Mouse (Mus musculus): ENCODE measurements at regions not wholly inside any gene's neighbourhood (a gene's known extent, or its start where the extent isn't known, plus 50 kb on each side); places are given as distances from the start of the nearest gene placed in this dataset.

DNA sequence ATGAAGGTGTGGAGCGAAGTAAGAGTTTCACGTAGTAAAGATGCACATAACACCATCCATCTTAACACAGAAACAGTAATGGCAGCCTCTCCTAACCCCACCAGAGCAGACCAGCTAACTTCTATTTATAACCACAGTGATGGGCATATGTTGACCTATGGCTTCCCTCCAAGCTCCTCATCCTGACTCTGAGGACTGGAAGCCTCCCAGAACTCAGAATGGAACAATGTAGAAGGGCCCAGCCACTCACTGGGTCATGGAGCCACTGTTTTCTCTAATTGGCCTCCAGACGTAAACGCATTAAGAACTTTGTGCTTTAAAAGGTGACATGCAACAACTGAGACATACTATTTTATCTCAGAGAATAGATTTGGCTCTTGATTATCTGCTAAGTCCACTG is 77.0 kb downstream of the Irs2 start:
- DNase-seq (ENCODE audit: low spot score) = no peak

DNA sequence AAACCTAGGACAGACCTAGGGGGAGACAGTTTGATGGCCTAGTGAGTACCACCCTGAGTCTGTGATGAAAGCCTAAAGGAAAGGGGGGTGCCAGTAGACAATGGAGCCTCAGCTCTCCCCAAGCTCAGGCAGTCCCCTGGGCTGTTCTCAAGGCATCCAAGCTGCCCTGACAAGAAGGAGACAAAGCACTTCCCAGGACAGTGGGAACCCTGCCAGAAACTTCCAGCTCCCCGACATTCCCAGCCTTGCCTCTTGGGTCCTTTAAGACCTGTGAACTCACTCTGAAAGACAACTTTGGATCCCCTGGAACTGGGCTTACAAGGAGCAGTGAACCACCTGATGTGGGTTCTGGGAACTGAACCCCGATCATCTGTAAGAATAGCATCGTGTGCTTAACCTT is 79.4 kb downstream of the Irs2 start:
- no peak for DNase-seq (ENCODE audit: low spot score)

DNA sequence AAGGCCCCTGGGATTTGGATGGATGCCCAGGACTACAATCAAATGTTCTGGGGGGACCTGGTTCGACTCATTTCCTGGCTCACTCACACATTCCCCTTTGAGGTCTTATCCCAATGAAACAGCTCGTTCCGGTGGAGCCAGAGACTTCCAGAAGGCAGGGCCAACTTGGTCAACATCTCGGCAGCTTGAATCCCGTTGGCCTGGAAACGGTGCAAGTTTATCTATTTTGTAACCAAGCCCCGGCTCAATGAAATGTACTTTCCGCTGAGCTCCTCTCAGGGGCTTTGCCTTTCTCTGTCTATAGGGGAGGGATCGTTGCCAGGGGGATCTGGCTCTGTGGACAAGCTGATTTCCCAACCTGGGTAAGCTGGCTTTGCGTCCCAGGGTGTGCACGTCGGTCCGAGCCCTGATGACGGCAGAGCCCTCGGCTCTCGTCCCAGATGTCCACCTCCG is 79.9 kb downstream of the Irs2 start:
- no peak for DNase-seq (ENCODE audit: low spot score)

DNA sequence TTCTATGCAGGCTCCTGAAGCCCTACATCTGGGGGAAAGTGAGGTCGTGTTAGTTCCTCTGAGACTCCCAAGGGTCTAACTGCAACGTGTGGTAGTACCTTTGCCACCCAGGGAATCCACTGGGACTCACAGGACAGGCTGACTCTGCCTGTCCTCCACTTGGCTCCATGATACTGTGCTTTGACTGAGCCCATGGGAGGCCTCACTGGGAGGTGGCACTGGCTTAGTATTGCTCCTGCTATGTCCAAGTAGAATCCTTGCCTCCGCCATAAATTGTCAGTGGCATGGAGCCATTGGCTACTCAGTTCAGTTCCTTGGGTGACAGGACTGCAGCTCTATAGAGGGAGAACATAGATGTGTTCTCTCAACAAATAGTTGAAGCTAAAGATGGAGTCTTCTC is 81.1 kb downstream of the Irs2 start:
- no peak for DNase-seq (ENCODE audit: low spot score)

DNA sequence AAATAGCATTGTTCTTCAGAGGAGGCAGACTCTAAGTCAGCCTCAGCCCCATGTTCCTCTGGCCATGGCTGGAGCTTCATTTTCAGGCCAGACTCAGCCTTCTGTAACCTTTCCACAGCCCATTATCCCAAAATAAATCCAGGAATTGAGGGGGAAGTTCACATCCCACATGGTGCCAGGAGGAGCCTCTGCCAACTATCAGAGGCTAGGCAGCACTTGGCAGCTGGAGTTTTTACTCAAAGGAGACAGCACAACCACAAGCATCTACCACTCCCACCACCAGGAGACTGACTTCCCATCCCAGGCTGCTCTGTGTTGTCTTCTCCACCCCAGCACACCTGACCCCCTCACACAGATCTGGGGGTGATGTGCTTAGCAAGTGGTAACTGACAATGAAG is 81.7 kb downstream of the Irs2 start:
- no peak for DNase-seq (ENCODE audit: low spot score)

DNA sequence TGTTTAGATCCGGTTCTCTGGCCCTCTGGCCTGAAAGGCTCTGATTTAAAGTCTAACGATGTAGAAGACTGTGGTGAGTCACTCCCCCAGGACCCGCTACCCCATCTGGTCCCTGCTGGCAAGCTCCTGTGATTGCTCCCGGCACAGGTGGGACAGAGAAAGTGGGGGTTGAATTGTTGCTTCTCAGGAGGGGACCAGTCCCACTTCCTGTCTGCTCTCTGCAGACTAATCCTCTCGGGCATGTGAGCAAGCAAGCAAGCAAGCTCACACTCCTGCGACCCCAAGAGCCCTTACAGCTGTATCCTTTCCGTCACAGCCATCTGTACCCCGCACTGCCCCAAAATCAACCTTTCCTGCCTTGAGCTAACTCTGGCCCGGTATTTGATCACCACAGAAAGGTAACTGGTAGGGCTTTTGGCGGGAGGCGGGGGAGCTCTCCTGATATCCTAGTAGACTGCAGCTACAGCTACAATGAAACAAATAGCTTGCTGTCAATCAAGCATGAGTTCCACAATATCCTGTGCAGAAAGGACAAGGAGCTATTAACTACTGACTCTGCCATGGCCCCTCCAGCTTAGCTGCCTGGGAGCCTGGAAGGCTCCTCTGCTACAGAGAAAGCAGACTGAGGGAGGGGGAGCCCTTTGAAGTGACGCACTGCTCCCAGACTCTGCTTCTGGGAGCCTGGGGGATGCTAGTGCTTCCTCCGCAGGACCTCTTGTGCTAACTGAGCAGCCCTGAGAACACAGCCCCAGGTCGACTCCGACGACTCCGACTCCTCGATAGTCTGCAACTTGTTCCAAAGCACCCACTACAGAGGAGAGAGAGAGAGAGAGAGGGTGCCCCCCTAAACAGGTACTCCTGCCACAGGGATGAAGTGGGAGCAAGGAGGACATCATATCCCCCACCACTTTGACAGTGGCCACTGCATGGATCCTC is 82.4 kb downstream of the Irs2 start:
- no peak for DNase-seq (ENCODE audit: low spot score)

DNA sequence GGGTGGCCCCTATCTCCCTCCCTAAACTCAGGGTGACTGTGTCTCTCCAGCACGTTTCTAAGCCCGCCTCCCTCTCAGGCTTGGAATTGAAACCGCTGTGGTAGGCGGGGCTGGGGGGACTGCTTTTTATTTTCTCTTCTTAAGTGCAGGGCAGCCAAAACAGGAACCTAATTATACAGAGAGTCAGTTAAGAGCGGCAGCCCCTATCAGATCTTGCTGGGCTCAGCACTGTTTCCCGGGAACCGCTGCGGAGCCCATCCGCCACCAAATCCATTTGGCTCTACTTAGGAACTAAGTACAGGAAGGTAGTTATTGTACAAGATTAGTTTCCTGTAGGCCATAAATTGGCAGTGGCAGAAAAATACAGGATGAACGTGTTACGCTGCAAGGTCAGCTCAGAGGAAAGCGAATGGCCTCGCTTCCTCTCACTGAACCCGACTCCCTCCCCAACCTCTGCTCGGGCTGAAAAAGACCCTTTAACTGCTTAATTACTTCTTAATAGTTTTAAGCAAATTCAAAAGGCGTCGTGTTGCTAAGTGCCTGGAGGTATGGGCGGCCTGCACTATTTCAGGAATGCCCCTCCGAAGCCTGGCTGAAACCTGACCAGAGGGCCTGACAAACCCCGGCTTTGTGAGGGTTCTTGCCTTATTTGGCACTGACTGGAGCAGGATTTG is 83.6 kb downstream of the Irs2 start:
- DNase-seq (ENCODE audit: low spot score) = peak; percentile 87

DNA sequence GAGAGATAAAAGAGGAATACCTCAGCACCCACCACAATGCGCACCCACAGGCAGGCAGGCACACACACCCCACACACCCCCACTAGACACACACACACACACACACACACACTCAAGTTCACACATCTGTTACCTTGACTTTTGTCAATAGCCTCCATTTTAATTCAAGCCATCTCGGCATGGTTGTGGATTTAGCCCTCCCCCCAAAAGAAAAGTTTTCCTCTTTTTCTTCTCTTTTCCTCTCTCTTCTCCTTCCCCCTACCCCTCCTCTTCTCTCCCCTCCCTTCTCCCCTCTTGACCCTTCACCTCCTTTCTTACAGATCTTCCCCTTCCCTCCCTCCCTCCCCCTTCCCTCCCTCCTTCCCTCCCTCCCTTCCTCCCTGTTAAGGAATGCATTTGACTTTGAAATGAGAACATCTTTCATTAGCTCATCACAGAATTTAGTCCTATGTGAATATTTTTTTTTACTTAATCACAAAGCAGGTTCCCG is 84.2 kb downstream of the Irs2 start:
- DNase-seq (ENCODE audit: low spot score) = no peak

DNA sequence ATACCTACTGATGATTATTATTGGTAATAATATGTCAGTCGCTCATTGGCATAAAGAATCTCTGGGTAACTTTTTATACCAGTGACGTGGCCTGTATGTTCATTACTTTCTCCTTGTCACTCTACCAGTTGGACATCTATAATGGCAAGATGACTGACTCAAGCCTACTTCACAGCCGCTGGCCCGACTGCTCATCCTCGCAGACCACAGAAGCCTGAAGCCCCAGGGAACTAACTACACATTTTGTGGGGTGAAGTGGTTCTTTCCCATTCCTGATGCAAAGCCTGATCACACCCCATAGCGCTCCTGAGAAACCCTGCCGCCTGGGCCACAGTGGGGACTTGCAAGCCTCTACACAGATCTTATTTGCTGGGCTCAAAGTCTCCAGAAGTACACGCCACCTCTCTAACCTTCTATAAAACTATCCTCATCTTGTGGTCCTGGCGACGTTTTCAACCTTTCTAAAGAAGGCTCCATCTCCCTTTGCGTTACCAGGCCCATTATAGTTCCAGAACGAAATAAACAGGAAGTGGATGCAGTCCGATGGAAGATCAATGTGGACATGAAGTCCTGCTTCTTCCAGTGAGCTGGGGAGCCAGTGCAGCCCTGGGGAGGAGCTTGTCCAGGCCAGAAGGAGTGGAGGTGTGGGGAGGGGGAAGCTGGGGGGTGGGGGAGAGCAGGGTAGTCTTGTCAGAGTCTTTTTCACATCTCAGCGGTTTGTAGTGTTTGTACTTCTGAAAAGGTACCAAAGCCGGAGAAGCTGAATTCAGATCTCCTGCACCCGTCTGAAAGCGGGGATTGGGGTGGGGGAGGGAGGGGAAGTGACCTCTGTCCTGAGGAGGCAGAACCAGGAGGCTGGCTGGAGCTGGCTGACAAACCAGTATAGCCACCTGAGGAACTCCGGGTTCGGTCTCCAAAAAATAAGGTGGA is 84.9 kb downstream of the Irs2 start:
- peak; percentile 86 for DNase-seq (ENCODE audit: low spot score)

DNA sequence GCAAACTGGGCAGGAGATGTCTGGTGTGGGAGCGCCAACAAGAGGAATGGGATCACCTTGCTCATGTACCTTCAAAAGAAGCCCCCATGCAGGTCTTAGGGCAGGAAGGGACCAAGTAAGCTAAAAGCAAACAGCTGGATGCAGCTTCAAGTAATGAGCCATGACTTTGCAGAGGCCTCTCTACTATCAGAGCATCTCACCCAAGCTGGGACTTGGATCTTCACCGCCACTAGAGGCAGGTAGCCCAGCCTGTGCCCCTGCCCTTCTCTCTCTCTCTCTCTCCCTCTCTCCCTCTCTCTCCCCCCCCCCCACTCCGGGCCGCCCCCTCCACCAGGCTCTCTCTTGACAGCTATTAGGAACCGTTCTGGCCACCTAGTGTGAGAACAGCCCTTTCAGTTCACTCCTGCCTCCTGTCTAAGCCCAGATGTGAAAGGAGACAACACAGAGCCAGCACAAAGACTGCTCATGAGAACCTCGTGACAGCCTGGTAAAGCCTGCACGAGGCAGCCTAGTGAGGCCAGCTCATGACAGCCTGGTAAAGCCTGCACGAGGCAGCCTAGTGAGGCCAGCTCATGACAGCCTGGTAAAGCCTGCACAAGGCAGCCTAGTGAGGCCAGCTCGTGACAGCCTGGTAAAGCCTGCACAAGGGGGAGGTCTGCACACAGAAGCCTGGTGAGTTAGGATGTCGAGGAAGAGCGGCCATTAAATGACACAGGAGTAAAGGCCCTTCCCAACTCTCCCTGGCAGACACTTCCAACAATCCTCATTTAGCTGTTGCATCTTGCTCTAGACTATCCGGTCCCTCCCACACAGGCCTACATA is 85.8 kb downstream of the Irs2 start:
- no peak for DNase-seq (ENCODE audit: low spot score)

DNA sequence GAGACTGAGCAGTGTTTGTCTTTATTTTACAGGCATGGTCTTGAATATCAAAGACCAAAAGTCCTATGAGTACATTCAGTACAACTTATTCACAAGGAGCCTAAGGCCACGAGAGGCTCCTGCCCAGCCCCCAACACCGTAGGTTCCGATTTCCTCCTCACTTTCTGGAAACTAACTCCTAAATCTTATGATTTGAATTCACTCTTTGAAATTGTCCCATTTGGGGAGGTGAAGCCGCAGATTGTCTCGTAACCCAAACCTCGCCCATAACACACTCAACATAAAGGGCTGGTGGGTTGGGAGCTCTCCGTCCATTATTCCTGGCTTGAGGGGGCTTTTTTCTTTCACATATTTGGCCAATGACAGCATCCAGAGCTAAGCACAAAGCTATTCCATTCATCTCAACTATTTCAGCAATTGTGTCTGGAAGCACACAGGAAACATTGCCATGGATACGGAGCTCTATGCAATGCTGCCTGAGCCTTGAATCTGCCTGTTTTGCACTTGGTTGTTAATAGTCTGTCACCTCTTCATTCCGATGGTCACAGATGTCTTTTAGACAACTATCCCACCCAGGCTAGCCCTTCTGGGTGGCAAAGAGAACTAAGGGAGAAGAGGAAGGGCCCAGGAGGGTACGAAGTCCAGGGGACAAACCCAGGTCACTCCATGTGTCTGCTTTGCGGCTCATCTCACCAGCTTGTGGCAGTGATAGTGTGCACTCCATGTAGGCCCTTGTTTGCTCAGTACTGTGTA is 86.6 kb downstream of the Irs2 start:
- DNase-seq (ENCODE audit: low spot score) = peak; percentile 67

DNA sequence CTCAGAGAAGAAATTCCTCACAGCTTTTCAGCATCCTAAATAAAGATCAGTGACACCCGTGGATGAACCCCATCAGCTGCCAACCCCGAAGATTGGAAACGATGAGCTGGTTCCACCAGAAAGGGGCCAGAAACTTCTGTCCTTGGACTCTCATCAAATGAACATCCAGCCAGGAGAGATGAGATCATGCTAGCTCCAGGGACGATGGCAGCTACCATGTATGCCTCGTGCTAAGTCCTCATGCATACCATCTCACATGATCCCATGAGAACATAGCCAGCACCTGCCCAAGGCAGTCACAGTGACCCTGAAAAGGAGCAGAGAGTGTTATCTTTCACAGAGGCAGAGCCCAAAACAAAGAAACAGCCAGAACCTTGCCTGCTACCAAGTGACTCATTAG is 88.6 kb downstream of the Irs2 start:
- no peak for DNase-seq (ENCODE audit: low spot score)

DNA sequence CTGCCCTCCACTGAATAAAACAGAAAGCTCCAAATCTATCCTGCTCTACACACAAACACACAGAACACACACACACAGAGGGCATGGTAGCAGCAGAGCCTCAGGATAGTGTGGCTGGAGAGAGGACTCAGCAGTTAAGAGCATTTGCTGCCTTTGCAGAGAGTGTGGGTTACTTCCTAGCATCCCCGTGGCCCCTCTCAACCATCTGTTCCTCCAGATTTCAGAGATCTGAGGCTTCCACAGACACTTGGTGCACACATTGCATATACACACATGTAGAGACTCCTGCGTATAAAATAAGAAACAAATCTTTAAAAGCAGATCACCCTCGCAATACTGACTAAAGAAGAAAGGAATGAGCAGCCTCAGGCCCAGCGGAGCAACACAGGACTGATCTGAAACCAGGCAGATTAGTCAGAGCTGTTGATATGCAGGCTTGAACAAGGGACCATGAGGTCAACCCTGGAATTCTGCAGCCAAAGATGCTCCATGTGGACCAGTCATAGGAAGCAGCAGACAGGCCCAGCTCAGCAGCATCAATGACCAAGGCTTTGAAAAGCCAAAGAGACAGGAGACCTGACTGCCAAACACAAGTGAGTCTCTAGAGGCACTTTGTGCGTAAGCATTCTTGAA is 89.7 kb downstream of the Irs2 start:
- DNase-seq (ENCODE audit: low spot score) = no peak

DNA sequence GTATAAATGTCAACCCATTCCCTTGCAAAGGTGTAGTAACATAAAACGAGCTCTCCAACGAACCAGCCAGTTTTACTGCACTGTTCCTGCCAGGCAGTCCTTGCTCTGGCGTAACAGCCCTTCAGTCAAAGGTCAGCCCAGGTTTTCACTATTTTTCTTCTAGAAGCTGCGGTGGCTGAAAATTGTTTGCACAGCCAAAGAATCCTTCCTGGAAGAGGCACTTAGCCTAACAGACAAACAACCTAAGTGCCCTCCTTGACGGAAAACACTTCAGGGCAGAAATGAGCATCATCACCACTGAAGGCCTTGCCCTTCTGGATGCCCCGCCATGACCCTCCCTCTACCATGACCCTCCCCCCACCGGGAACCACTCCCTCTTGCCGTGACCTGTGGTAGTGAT is 93.6 kb downstream of the Irs2 start:
- DNase-seq (ENCODE audit: low spot score) = peak; percentile 70

DNA sequence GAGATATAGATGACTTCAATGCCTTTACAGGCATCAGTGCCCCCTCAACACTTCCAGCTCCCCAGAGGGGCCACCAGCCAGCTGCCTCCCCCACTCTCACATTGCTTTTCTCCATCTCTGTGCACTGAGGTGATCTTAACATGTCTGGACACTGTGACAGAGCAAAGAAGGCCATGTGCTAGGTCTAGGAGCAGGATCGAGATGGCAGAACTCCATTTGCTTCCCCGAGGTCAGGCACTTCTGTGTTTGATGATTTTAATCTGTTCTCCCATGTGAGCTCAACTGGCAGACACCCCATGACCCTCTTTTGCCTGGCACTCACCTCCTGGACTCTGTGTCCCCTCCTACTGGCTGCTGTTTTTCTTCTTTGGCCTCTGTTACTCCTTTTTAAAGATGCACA is 95.8 kb downstream of the Irs2 start:
- DNase-seq (ENCODE audit: low spot score) = no peak

DNA sequence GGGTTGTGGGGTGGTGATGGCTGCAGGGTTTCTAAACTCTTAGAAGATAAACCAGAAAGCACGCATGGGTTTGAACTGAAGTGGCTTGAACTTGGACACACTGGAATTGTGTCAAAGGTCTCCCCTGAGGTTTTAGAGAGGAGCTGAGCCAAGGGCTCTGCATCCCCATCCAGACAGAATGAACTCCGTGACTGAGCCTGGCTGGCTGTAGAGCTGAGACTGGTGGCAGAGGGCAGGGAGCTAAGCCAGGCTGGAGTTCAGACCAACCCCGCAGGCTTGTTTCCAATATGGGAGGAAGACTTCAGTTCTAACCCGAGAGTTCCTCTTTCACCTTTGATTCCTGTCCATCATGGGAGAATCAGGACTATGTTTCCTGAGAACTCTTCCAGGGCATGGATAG is 96.9 kb downstream of the Irs2 start:
- DNase-seq (ENCODE audit: low spot score) = no peak

DNA sequence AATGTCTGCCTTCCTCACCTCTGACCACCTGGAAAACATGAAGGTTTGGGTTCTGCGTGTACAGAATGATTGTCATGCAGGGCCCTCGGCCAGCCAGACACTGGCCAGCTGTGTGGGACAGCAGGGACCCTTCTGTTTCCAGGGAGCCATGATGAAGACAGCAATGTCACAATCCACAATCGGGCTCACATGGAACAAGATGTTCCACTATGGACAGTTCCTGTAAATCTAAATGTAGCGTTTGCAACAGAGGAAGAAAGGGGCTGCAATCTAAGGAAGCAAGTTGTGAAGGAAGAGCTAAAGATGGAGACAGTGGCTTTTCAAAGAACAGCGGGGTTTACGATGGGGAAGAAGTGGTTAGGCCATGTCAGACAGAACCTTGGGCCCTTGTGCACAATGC is 97.3 kb downstream of the Irs2 start:
- no peak for DNase-seq (ENCODE audit: low spot score)

DNA sequence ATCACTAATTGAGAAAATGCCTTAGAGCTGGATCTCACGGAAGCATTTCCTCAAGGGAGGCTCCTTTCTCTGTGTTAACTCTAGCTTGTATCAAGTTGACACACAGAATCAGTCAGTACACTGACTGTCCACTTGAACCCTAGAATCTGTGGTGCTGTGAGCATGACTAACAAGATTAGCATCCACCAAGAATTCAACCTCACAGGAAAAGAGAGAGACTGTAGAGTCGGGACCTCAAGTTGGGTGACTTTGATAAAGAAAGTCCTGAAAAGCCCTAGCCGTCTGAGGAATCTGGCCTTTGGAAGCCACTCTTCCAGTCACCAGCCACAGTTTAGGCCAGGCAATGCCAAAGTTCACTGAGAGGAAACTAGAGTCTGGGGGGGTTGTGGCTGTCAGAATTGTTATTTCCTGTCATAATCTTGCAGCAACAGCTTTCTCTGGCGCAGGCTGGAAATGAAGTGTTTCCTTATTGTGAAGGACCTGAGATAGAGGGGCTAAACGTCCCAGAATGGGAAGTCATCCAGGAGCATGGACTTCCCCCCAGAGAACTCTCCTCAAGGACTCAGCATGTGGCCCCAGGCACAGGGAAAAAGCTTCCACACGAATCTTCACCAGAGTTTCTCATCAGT is 97.9 kb downstream of the Irs2 start:
- peak; percentile 77 for DNase-seq (ENCODE audit: low spot score)

DNA sequence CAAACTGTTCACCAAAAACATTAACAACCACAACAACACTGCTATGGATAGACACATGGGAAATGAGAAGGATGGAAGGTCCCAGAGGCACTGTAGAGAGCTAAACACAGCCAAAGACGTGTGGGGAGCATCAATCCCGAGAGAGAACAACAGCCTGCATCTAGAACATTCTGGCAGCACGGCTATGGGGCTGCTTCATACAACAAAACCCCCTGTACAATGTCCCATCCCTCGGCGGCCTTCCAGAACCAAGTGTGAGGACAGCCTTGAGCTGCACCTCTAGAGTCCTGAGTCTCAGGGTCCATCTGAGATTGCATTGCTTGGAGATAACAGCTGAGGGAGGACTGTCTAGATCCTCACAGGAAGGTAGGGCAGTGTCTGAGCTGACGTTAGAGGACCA is 99.1 kb downstream of the Irs2 start:
- DNase-seq (ENCODE audit: low spot score) = no peak

DNA sequence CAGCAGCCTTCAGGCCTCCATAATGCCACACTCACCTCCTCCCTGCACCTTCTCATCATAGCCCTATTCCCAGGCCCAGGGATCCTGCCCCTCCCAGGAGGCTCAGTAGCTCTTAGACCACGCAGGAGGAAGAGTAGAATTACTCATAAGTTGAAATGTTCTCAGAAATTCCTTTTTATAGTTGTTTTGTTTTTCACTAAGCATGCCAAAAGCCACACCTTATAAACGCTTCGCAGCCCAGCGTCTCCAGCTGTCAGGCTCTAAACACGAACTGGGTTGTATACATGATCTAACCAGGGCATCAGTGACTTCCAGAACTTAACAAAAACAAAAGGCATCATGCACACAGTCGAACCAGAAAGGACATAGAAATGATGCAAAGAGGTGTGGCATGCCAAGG is 101.9 kb downstream of the Irs2 start:
- DNase-seq (ENCODE audit: low spot score) = no peak
